In the genomic region with DNA sequence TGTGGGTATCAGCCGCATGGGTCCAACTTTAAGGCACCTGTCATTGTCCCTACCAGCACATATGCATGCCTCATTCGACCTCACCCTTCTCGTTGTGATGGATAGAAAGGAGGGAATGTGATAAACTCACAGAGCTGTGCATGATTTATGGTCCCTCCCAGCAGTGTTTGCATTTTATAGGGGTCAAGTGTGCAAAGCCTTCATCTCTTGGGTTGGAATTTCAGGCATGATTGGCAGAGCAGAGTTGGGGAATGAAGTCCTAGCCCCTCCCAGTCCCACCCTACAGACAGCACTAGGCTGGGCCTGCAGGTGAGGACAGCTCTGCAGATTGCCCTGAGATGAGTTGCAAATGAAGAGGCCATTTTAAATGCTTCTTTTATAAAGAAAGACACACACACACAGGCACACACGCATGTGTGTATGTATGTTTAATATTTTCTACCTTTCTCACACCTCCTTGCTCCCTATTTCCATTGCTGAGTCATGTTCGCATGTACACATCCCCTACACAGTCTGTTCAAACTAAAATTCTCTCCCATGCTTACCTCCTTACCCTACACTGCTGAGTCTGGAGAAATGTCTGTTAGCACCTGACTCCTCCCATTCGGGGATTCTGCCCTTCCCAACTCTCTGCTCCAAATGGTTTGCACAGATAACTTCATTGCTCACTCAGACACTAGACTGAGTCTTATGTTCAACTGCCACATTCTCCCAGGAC, we compare ENCODE assay signal across 23 mouse cellular contexts.
DNase-seq lines count a peak whose midpoint lies in the region; ATAC-seq lines count a peak whose summit lies in the region.
"Had no signal": no experiment of that assay in that cellular context is flagged by ENCODE, and none has a peak within 500 bp of the region (broad histone marks: within the 10 kb centered on the region; RNA-seq: fewer than 3 reads in every experiment).

No protein-coding gene starts in this region.

- no peak overlapping the region for H3K27ac ChIP-seq in kidney, embryonic 15.5 days
- H3K27ac ChIP-seq in midbrain, embryonic 15.5 days = no peak overlapping the region
- no peak overlapping the region for H3K27ac ChIP-seq in midbrain, embryonic 11.5 days (ENCODE audit: low read depth, low read length)
- no peak overlapping the region for H3K27ac ChIP-seq in intestine, embryonic 16.5 days (ENCODE audit: low read length)
- peak overlapping the region; percentile 1; the same call in 1 of the 2 replicates for H3K27ac ChIP-seq in limb, embryonic 15.5 days
- H3K27ac ChIP-seq in heart, embryonic 11.5 days (ENCODE audit: low read depth, low read length) = no peak overlapping the region
- H3K27ac ChIP-seq: embryonic facial prominence, embryonic 15.5 days; heart, embryonic 10.5 days; hindbrain, embryonic 14.5 days; liver, embryonic 12.5 days; neural tube, embryonic 13.5 days had no signal

- peaks cover 13% of the 10 kb centered on the region for H3K4me1 ChIP-seq in kidney, embryonic 15.5 days
- no peaks in the 10 kb centered on the region for H3K4me1 ChIP-seq in midbrain, embryonic 15.5 days
- no peaks in the 10 kb centered on the region for H3K4me1 ChIP-seq in midbrain, embryonic 11.5 days (ENCODE audit: control insufficient read depth, insufficient read depth, low read length)
- H3K4me1 ChIP-seq in intestine, embryonic 16.5 days (ENCODE audit: control insufficient read depth, insufficient read depth, low read length) = 0 out of 2 replicates have a peak, but pooled peaks cover 2% of the 10 kb centered on the region
- peaks cover 30% of the 10 kb centered on the region for H3K4me1 ChIP-seq in limb, embryonic 15.5 days
- H3K4me1 ChIP-seq in heart, embryonic 11.5 days (ENCODE audit: control insufficient read depth, insufficient read depth, low read length) = no peaks in the 10 kb centered on the region
- H3K4me1 ChIP-seq: heart, embryonic 10.5 days; liver, embryonic 12.5 days had no signal

- H3K27me3 ChIP-seq in kidney, embryonic 15.5 days = no peaks in the 10 kb centered on the region
- no peaks in the 10 kb centered on the region for H3K27me3 ChIP-seq in midbrain, embryonic 15.5 days (replicated peaks)
- no peaks in the 10 kb centered on the region for H3K27me3 ChIP-seq in midbrain, embryonic 11.5 days (ENCODE audit: control insufficient read depth, insufficient read depth, low read length)
- H3K27me3 ChIP-seq in intestine, embryonic 16.5 days (replicated peaks; ENCODE audit: control insufficient read depth, insufficient read depth, low read length) = no peaks in the 10 kb centered on the region
- no peaks in the 10 kb centered on the region for H3K27me3 ChIP-seq in limb, embryonic 15.5 days
- no peaks in the 10 kb centered on the region for H3K27me3 ChIP-seq in heart, embryonic 11.5 days (ENCODE audit: control insufficient read depth, insufficient read depth, low read length)
- H3K27me3 ChIP-seq: embryonic facial prominence, embryonic 15.5 days; liver, embryonic 12.5 days; neural tube, embryonic 13.5 days had no signal

- H3K36me3 ChIP-seq in kidney, embryonic 15.5 days = no peaks in the 10 kb centered on the region
- no peaks in the 10 kb centered on the region for H3K36me3 ChIP-seq in midbrain, embryonic 15.5 days (replicated peaks)
- H3K36me3 ChIP-seq in midbrain, embryonic 11.5 days (ENCODE audit: control insufficient read depth, insufficient read depth, low read length) = no peaks in the 10 kb centered on the region
- no peaks in the 10 kb centered on the region for H3K36me3 ChIP-seq in intestine, embryonic 16.5 days (ENCODE audit: control insufficient read depth, insufficient read depth, low read length)
- no peaks in the 10 kb centered on the region for H3K36me3 ChIP-seq in limb, embryonic 15.5 days
- no peaks in the 10 kb centered on the region for H3K36me3 ChIP-seq in heart, embryonic 11.5 days (ENCODE audit: control insufficient read depth, insufficient read depth, low read length)
- H3K36me3 ChIP-seq: embryonic facial prominence, embryonic 15.5 days; heart, embryonic 10.5 days; liver, embryonic 12.5 days; neural tube, embryonic 13.5 days had no signal

- DNase-seq in kidney, adult 8-10 months = no peak
- no peak for DNase-seq in midbrain, embryonic 11.5 days (ENCODE audit: low spot score, missing footprints)
- DNase-seq: adrenal gland, postnatal 14 days; cerebellum, adult 18-20 months; cerebellum, postnatal 36 days; gastrocnemius, postnatal 25 days; heart, postnatal 14 days; kidney, postnatal 25 days; lung, postnatal 36 days; right cerebral cortex, postnatal 25 days; thymus, postnatal 4 days had no signal

- peak; percentile 93 for ATAC-seq in kidney, embryonic 15.5 days (replicated peaks; ENCODE audit: low FRiP score)
- 0 out of 2 replicates have a peak, but pooled peaks have one; percentile 37 for ATAC-seq in midbrain, embryonic 15.5 days (replicated peaks)
- ATAC-seq in midbrain, embryonic 11.5 days (ENCODE audit: low FRiP score) = no peak
- ATAC-seq in intestine, embryonic 16.5 days = peak; percentile 91
- ATAC-seq in limb, embryonic 15.5 days (ENCODE audit: insufficient number of reproducible peaks, low FRiP score, low TSS enrichment, low read depth) = no peak; the same call in 1 of the 2 replicates
- ATAC-seq in frontal cortex, adult (ENCODE audit: low TSS enrichment) = no peak; the same call in 1 of the 2 replicates
- ATAC-seq in heart, embryonic 11.5 days (replicated peaks; ENCODE audit: insufficient number of reproducible peaks, low FRiP score, low TSS enrichment) = no peak
- ATAC-seq: activated CD4-positive, CD25-positive, alpha-beta regulatory T cell, adult 4 months; liver, embryonic 12.5 days had no signal

- H3K9me3 ChIP-seq in kidney, embryonic 15.5 days (replicated peaks) = no peaks in the 10 kb centered on the region
- H3K9me3 ChIP-seq in midbrain, embryonic 15.5 days = no peaks in the 10 kb centered on the region
- H3K9me3 ChIP-seq in midbrain, embryonic 11.5 days (ENCODE audit: control insufficient read depth, low read length) = no peaks in the 10 kb centered on the region
- no peaks in the 10 kb centered on the region for H3K9me3 ChIP-seq in intestine, embryonic 16.5 days (ENCODE audit: control insufficient read depth, low read length)
- H3K9me3 ChIP-seq in limb, embryonic 15.5 days = no peaks in the 10 kb centered on the region
- no peaks in the 10 kb centered on the region for H3K9me3 ChIP-seq in heart, embryonic 11.5 days (replicated peaks; ENCODE audit: control insufficient read depth, low read length)
- H3K9me3 ChIP-seq: embryonic facial prominence, embryonic 15.5 days; heart, embryonic 10.5 days; liver, embryonic 12.5 days; neural tube, embryonic 13.5 days had no signal

- WGBS in kidney, embryonic 15.5 days = 43% methylated on average over 6 of the region's 6 CpGs
- WGBS in midbrain, embryonic 15.5 days = 90% methylated on average over 6 of the region's 6 CpGs
- WGBS in midbrain, embryonic 11.5 days = 87% methylated on average over 6 of the region's 6 CpGs
- WGBS in intestine, embryonic 16.5 days = 64% methylated on average over 6 of the region's 6 CpGs
- WGBS in limb, embryonic 15.5 days = 39% methylated on average over 6 of the region's 6 CpGs
- WGBS in heart, embryonic 11.5 days (ENCODE audit: insufficient replicate concordance) = 77% methylated on average over 6 of the region's 6 CpGs

- H3K4me2 ChIP-seq in kidney, embryonic 15.5 days = no peak overlapping the region
- no peak overlapping the region for H3K4me2 ChIP-seq in midbrain, embryonic 15.5 days
- H3K4me2 ChIP-seq in midbrain, embryonic 11.5 days = no peak overlapping the region
- no peak overlapping the region for H3K4me2 ChIP-seq in intestine, embryonic 16.5 days (ENCODE audit: low read depth, low read length)
- H3K4me2 ChIP-seq in limb, embryonic 15.5 days = no peak overlapping the region
- H3K4me2 ChIP-seq in heart, embryonic 11.5 days = no peak overlapping the region
- H3K4me2 ChIP-seq: embryonic facial prominence, embryonic 15.5 days; hindbrain, embryonic 14.5 days; liver, embryonic 12.5 days; neural tube, embryonic 13.5 days had no signal

- H3K9ac ChIP-seq in kidney, embryonic 15.5 days = no peak overlapping the region
- H3K9ac ChIP-seq in midbrain, embryonic 15.5 days = no peak overlapping the region
- no peak overlapping the region for H3K9ac ChIP-seq in midbrain, embryonic 11.5 days (ENCODE audit: low read length)
- H3K9ac ChIP-seq in intestine, embryonic 16.5 days (ENCODE audit: low read depth, low read length) = no peak overlapping the region
- no peak overlapping the region for H3K9ac ChIP-seq in limb, embryonic 15.5 days
- H3K9ac ChIP-seq in heart, embryonic 11.5 days (ENCODE audit: low read depth, low read length) = no peak overlapping the region
- H3K9ac ChIP-seq: embryonic facial prominence, embryonic 15.5 days; hindbrain, embryonic 14.5 days; liver, embryonic 12.5 days; neural tube, embryonic 13.5 days had no signal

- no peak overlapping the region for H3K4me3 ChIP-seq in kidney, embryonic 15.5 days (replicated peaks)
- no peak overlapping the region for H3K4me3 ChIP-seq in midbrain, embryonic 15.5 days
- H3K4me3 ChIP-seq in midbrain, embryonic 11.5 days (ENCODE audit: low read depth, low read length) = no peak overlapping the region
- H3K4me3 ChIP-seq in intestine, embryonic 16.5 days (ENCODE audit: low read length) = no peak overlapping the region
- H3K4me3 ChIP-seq in limb, embryonic 15.5 days = no peak overlapping the region
- H3K4me3 ChIP-seq in heart, embryonic 11.5 days (ENCODE audit: low read depth, low read length) = no peak overlapping the region
- H3K4me3 ChIP-seq: embryonic facial prominence, embryonic 15.5 days; heart, embryonic 10.5 days; liver, embryonic 12.5 days; neural tube, embryonic 13.5 days had no signal

Comparison
In these comparisons a context has a peak if more than half of its experiments do, and no peak if none do; other contexts are left out.
1. ATAC-seq: peak in kidney, embryonic 15.5 days (single experiment), midbrain, embryonic 15.5 days (single experiment) and intestine, embryonic 16.5 days (single experiment); none in midbrain, embryonic 11.5 days (single experiment), limb, embryonic 15.5 days (single experiment), frontal cortex, adult (single experiment) and heart, embryonic 11.5 days (single experiment).